Mouse (Mus musculus): ENCODE results near the gene C1rl.
"Not testable (repeated sequence)": the region's sequence is repeated elsewhere in the genome, so short reads cannot be mapped to it uniquely, and the experiment has no call there.

Gene C1rl

DNA sequence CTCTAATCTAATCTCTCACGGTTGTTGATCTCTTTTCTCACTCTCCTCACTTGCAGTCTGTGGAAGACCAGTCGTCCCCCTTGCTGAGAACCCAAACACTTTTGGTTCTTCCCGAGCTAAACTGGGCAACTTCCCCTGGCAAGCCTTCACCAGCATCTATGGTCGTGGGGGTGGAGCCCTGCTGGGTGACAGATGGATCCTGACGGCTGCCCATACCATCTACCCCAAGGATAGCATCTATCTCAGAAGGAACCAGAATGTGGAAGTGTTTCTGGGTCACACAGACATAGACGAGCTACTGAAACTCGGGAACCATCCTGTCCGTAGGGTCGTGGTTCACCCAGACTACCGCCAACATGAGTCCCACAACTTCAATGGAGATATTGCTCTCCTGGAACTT lies 15.4 kb downstream of the C1rl start:
- DNase-seq = no peak

DNA sequence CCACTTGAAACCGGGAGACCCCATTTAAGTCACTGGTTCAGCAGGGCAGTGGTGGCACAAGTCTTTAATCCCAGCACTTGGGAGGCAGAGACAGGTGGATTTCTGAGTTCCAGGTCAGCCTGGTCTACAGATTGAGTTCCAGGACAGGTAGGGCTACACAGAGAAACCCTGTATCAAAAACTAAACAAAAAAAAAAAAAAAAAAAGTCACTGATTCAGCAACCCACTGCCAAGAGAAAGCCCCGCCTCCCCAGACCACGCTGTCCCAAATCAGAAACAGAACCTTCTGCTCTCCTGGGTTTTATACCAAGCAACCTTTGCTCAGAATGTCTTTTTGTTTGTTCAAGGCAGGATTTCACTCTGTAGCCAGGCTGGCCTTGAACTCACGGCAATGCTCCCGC lies 16.3 kb downstream of the C1rl start:
- peak in 1 of 2 experiments; percentile 23 for DNase-seq

DNA sequence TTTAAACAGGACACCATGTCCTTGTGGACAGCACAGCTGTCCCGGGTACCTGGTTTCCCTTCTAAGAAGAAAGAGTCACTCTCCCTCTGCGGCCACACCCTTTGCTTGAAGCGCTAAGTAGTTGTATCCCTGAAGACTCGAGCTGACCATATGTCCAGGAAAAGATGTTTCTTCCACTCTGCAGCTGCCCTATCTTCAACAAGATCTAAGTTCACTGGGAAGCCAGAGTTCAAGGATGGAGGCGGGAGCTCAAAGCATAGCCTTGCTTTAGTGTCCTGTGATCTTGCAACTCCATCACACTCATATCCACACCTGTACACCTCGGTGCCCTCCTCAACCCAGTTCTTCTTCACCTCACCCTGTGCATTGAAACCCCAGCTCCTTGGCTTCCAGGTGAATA lies 19.0 kb downstream of the C1rl start:
- DNase-seq = no peak

DNA sequence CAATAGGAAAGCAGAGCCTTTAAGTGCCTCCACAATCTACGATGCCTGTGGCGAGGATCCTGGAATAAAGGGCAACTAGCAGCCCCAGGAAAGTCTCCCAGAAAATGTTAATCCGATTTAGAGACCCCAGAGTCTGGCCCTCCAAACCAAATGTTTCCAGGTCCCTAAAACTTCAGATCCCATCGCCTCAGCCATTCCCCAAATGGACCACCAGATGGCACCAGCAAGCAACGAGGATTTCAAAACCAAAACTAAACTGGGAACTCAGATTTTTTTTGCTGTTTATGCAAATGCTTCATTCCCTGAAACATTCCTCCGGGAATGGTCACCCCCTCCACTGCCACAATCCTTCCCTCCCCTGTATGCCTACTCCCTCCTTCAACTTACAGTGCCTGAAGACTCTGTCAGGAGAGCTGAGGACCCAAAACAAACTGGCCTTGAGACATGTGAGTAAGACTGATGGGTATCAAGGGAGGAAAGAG lies 19.5 kb downstream of the C1rl start, which contains the start of gene C1ra:
TSS of gene C1ra (plus strand) at position 51 of the 482 bp plus-strand sequence.
- peak; percentile 35 to 72 for DNase-seq

DNA sequence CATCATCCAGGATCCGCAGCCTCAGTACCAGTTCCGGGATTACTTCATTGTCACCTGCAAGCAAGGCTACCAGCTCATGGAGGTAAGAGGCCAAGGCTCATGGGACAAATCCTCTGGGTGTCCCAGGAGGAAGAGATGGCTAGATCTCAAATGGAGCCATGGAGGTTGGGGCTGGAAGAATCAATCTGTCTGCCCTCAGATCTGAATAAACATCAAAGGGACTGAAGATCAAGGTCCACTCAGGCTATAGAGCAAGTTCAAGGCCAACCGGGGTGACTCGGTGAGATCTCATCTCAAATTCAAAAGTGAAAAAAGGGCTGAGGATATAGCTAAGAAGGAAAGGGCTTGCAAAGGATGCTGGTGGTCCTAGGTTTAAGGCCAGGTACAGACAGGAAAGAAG lies 24.8 kb downstream of the C1rl start:
- not testable (repeated sequence) for DNase-seq

DNA sequence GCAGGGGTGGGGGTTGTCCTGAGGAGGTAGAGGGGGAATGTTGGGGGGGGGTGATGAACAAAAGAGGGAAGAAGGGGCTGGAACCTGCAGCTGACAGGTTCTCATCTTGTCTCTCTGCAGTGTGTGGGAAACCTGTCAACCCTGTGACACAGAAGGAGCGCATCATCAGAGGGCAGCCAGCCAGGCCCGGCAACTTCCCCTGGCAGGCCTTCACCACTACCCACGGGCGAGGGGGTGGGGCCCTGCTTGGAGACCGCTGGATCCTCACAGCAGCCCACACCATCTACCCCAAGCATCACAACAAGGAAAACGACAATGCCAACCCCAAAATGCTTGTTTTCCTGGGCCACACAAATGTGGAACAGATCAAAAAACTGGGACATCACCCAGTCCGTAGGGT lies 29.2 kb downstream of the C1rl start:
- DNase-seq = not testable (repeated sequence)

DNA sequence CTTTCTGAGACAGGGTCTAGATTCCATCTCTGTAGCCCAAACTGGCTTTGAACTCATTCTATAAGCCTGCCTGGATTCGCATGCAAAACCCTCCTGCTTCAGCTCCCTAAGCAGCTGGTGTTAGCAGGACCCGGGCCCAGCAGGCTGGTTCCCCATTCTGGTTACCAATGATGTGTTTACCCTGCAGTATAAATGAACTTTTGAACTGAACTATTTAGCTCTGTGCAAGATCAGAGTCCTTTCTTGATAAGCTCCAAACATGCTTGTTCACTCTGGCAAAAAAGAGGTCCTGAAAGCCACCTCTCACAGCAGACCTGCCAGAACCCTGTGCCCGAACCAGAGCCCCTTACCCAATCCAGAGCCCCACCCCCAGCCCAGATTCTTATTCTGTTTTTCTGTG lies 35.0 kb downstream of the C1rl start:
- DNase-seq = no peak

DNA sequence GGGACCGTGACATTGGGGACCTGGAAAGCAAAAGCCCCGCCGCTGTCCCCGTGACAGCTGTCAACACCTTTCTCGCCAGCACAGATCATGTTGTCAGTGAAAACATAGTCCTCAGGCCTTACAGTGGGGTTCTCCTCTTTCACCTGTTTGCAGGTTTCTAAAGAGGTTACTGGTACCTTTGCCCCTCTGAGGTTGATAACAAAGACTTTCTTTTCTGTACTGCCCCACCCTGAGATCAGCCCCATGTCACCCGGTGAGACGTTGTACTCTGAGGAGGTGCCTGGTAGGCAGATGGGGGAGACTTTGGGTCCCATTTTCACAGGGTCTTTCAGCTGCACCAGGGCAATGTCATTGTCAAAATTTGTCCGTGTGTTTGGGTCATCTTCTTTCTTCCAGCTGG lies 38.2 kb downstream of the C1rl start:
- DNase-seq = no peak

DNA sequence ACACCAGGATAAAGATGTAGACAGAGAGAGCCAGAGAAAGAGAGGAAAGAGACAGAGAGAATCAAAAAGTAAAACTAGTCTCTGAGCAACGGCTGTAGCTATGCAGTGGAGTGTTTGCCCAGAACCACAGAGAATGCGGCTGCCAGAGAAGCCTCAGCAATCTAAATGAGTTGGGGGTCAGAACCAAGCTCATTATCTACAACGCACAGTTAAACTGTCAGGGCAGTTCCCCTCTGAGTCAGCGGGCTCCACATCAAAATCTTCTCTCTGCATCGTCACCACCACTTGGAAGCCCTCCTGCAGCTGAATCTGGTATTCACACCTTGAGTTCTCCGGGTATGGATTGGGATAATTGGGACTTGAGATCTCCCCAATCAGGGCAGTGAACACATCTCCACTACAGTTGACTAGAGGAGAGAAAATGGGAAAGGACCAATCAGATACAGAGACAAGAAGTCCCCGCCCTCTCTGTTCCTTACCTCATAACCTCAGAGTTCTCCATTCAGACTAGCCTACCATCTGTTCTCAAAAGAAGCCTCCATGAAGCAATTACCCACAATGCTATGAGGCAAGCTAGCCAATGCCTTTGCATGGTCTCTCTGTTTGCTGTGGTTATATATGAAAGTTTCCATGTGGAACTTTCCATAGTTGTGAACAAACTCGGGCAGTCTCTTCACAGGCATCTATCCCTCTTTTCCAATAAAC lies 43.4 kb downstream of the C1rl start:
- not testable (repeated sequence) for DNase-seq

DNA sequence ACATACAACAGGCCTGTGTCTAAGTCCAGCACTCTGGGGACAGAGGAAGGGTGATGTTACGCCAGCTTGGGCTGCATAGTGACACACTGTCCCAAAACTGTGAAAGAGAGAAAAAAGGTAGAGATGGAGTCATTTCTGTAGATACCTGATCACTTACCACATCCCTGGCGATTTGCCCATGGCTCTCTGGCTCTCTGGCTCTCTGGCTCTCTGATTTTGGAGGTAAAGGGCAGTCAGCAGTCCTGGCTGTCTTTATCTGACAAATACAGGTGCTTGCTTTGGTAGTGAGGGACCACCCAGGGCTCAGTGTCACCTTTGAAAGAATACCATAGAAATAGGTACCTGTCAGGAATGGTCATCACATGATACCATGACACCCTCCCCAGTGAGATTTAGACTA lies 48.3 kb downstream of the C1rl start:
- not testable (repeated sequence) for DNase-seq

DNA sequence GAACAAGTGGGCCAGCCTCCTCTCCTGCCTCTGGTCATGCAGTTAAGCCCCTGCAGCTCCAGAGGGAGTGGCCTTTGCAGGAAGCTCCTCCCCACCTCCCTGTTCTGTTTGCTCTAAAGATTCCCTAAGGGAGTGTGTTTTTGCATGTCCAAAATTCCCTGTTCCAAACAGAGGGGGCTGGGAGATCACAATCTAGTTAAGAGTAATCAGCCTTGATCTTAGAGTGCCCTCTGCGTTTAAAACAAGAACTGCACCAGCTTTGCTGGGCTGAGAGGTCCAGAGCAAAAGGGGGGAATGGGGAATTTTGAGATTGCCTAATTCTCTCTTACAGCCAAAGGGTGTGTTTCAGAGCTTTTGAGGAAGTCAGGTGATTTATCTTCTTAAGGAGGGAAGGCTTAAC lies 49.4 kb downstream of the C1rl start, which contains the start of gene C1s1:
TSS of gene C1s1 (minus strand) at position 76 of the 400 bp plus-strand sequence.
- DNase-seq = peak; percentile 41 to 73

DNA sequence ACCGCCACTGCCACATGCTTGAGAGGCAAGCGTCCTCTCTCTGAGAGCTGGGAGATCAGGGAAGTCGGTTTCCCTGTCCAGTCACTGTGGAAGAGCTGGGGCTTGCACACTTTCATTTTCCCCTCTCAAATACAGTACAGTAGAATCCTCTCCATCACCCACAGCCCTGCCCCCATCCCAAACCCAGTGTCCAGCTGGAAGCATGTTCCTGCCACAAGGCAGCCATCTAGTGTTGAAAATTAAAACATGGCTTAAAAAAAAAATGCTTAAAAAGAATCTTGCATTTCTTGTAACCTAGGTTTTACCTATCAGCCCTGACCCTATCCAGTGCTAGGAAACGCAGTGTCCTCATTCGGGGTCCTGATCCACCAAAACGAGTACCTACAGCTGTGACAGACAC lies 51.6 kb downstream of the C1rl start:
- peak in 1 of 2 experiments; percentile 25 for DNase-seq

DNA sequence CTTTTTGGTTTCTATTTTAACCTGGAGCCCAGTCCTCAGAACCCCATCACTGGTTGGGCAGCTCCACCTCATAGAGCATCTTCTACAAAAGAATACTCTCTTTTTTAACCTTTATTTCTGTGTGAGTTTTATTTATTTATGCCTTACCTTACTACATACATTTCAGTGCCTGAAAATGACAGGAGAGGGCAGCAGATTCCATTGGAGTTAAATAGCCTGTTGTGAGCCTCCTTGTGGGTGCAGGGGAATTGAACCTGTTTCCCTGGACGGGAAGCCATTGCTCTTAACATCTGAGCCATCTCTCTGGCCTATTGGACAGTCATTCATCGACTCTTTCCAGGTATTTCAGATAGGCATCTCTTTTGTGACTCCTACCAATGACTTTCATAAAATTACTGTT lies 52.5 kb downstream of the C1rl start:
- no peak for DNase-seq

DNA sequence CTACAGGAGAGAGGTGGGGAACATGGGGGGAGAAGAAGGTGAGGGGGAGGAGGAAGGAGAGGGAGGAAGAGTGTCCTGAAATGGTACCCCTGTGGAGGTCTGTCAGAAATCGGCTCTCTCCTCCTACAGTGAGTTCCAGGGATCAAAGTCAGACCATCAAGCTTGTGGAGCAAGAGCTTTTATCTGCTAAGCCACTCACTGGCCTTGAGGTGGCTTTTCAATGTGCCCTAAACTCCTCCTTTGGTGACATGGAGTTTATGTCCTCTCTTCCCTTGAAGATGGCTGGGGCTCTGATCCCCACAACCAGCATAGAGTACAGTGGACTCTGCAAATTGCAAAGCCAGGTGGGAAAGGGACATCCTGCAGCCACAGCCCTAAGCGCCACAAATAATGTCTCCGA lies 55.1 kb downstream of the C1rl start:
- not testable (repeated sequence) for DNase-seq

DNA sequence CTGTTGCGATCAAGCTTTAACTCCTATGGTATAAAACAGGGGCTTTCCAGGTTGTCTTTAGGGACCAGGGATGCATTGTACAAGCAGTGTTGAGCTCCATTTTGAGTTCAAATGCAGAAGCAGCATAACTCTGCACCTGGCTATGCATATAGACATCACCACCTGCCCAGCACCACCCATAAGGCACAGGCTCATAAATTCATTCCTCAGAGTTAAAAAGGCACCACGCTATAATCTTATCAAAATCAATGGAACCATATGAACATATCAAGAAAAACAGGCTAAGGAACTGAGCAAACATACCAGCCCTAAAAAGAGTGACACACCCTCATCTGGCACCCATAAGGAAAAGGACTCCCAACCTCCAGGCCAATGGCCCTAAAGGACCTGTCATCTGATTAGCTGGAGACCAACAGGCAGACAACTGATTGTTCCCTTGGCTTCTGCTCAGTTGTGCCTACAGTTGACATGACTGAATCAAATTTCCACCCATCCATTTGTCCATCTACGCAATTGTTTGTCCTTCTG lies 56.2 kb downstream of the C1rl start:
- DNase-seq = no peak

DNA sequence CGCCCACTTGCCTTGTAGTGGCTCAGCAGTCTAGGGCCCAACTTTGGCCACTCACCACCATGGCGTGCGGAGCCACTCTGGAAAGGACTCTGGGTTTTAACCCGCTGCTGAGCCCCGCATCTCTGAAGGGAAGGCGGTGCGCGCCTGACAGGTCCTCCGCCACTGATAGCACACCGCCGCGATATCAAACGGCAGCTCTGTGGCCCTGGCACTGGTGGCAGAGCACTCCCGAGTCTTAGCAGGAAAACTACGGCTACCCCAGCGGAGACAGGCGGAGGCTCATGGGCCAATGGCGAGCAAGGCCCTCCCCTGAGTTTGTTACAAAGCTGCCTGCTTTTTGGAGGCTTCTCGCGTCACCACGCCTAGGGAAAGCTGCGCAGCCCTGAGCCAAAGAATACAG lies 59.9 kb downstream of the C1rl start:
- DNase-seq = no peak

DNA sequence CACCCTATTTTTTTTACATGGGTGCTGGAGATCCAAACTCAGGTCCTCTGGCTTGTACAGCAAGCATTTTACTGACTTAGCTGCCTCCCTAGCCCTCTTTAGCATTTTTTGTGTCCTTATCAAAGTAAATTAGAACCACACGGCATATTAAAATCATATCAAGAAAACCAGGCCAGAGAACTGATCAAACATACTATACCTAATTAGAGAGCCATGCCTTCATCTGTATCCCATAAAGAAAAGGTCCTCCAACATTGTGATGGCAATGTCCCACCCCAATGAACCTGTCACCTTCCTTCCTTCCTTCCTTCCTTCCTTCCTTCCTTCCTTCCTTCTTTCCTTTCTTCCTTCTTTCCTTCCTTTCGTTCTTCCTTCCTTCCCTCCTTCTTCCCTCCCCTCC lies 63.0 kb downstream of the C1rl start:
- DNase-seq = not testable (repeated sequence)
